Mouse (Mus musculus) forebrain, embryonic 11.5 days (tissue): ENCODE measurements around the gene Nags. TPM values are rescaled to one million over a fixed set of nuclear protein-coding genes. Genes with fewer than 3 reads are reported as not detected.

Source experiments
- ATAC-seq: fragments of 200-750 bp; cut with Nextera tagmentation; replicated peaks from 2 replicates; pipeline ENCODE4 v1.8.0; 2017; ENCODE audit warnings: moderate TSS enrichment; ENCODE audit not compliant: low FRiP score
- DNase-seq: peaks from one replicate; pipeline ENCODE4 v3.0.0-alpha.2; 2017; ENCODE audit warnings: low spot score
- H3K27ac ChIP-seq: fragments of 300-500 bp; sonication (generic); 2 replicates; pipeline ENCODE4 v1.5.1; 2014; ENCODE audit warnings: low read depth, low read length
- H3K27me3 ChIP-seq: fragments of 300-500 bp; sonication (generic); 2 replicates; pipeline ENCODE4 v1.6.1; 2014; ENCODE audit warnings: mild to moderate bottlenecking, low read length, mixed read lengths; ENCODE audit not compliant: control insufficient read depth, insufficient read depth
- H3K36me3 ChIP-seq: fragments of 300-500 bp; sonication (generic); 2 replicates; pipeline ENCODE4 v1.6.1; 2014; ENCODE audit warnings: mild to moderate bottlenecking, low read length, moderate library complexity, mixed read lengths; ENCODE audit not compliant: control insufficient read depth, insufficient read depth
- H3K4me1 ChIP-seq: fragments of 300-500 bp; sonication (generic); replicated peaks from 2 replicates; pipeline ENCODE4 v1.6.1; 2014; ENCODE audit warnings: low read length, mixed read lengths; ENCODE audit not compliant: control insufficient read depth, insufficient read depth
- H3K4me2 ChIP-seq: fragments of 300-500 bp; sonication (generic); 2 replicates; pipeline ENCODE4 v1.6.1; 2014; ENCODE audit warnings: low read depth, mild to moderate bottlenecking, low read length, moderate library complexity, mixed read lengths; ENCODE audit not compliant: severe bottlenecking
- H3K4me3 ChIP-seq: fragments of 300-500 bp; sonication (generic); 2 replicates; pipeline ENCODE4 v1.5.1; 2014; ENCODE audit warnings: low read depth, low read length
- H3K9ac ChIP-seq: fragments of 300-500 bp; sonication (generic); 2 replicates; pipeline ENCODE4 v1.6.1; 2014; ENCODE audit warnings: low read length
- H3K9me3 ChIP-seq: fragments of 300-500 bp; sonication (generic); 2 replicates; pipeline ENCODE4 v1.6.1; 2016; ENCODE audit warnings: low read length, mixed read lengths; ENCODE audit not compliant: control insufficient read depth
- WGBS: fragments of 180-500 bp; shearing (Covaris S2); extraction: QIAGEN DNeasy Blood & Tissue Kit; methylation state at CpG from one replicate; pipeline ENCODE4 v1.1.7; 2014; 5-methylcytosine and 5-hydroxymethylcytosine counted together
- polyA plus RNA-seq: library from polyadenylated mRNA; unstranded; fragments of >200 nt; fragmentation: Nextera tagmentation; extraction: Ambion mirVana; gene quantifications from 2 replicates; pipeline ENCODE4 v1.2.1, GENCODE M21; 2014

The Nags gene
- polyA plus RNA-seq, 1 experiment from 2014 or later = not detected

GRCm38 (mm10) chr11:102188980-102189379 is 43.7 kb downstream of the Nags start:
- ATAC-seq (no peak), DNase-seq (no peak)
- peak overlapping the region; percentile 79 for H3K4me2 ChIP-seq
- no peaks in the 10 kb centered on the region for H3K9me3 ChIP-seq
- peak overlapping the region; percentile 58 for H3K4me3 ChIP-seq
- no peak overlapping the region for H3K27ac ChIP-seq
- 79% methylated on average over 6 of the region's 6 CpGs for WGBS
- peak overlapping the region; percentile 73 for H3K9ac ChIP-seq
- H3K4me1 ChIP-seq = peaks cover 8% of the 10 kb centered on the region; the same call in 1 of the 2 replicates
- no peaks in the 10 kb centered on the region for H3K27me3 ChIP-seq
- no peaks in the 10 kb centered on the region; the same call in 1 of the 2 replicates for H3K36me3 ChIP-seq

- no peaks in the 10 kb centered on the region; the same call in 1 of the 2 replicates for H3K36me3 ChIP-seq
- H3K9ac ChIP-seq = peak within 1 kb of the TSS; percentile 73
- no peaks in the 10 kb centered on the region for H3K27me3 ChIP-seq
- no peaks in the 10 kb centered on the region for H3K9me3 ChIP-seq
- peak within 1 kb of the TSS; percentile 79 for H3K4me2 ChIP-seq
- peak within 1 kb of the TSS; percentile 58 for H3K4me3 ChIP-seq
- H3K4me1 ChIP-seq = 0 out of 2 replicates have a peak, but pooled peaks cover 5% of the 10 kb centered on the region
- 3% methylated on average over 50 of the region's 50 CpGs for WGBS
- peak; percentile 82 for ATAC-seq
- 0 out of 2 replicates have a peak within 1 kb of the TSS, but pooled peaks have one; percentile 13 for H3K27ac ChIP-seq
- peak; percentile 90 for DNase-seq
These were observed 44.4 kb downstream of the Nags start, which contains the start of gene G6pc3 for GRCm38 (mm10) chr11:102189461-102190436. TSS of gene G6pc3 (plus strand) at chr11:102189620.

GRCm38 (mm10) chr11:102190848-102191247 is 45.5 kb downstream of the Nags start:
- ATAC-seq (no peak), DNase-seq (peak; percentile 35)
- Histone ChIP-seq H3K36me3 (no peaks in the 10 kb centered on the region; the same call in 1 of the 2 replicates), H3K27me3 (no peaks in the 10 kb centered on the region), H3K9me3 (no peaks in the 10 kb centered on the region), H3K4me1 (0 out of 2 replicates have a peak, but pooled peaks cover 5% of the 10 kb centered on the region), H3K27ac (no peak overlapping the region), H3K4me2 (peak overlapping the region; percentile 79; the same call in 1 of the 2 replicates), H3K9ac (0 out of 2 replicates have a peak overlapping the region, but pooled peaks have one; percentile 20), H3K4me3 (no peak overlapping the region)
- WGBS = 65% methylated on average over 4 of the region's 4 CpGs

- no peak overlapping the region for H3K9ac ChIP-seq
- 87% methylated on average over 9 of the region's 9 CpGs for WGBS
- no peak overlapping the region for H3K4me3 ChIP-seq
- peak; percentile 24 for DNase-seq
- 0 out of 2 replicates have a peak, but pooled peaks cover 5% of the 10 kb centered on the region for H3K4me1 ChIP-seq
- H3K27me3 ChIP-seq = no peaks in the 10 kb centered on the region
- ATAC-seq = no peak
- no peaks in the 10 kb centered on the region for H3K9me3 ChIP-seq
- H3K36me3 ChIP-seq = no peaks in the 10 kb centered on the region; the same call in 1 of the 2 replicates
- no peak overlapping the region for H3K4me2 ChIP-seq
- H3K27ac ChIP-seq = no peak overlapping the region
These were observed 48.5 kb downstream of the Nags start for GRCm38 (mm10) chr11:102193657-102194440.

- ATAC-seq (no peak), DNase-seq (peak; percentile 46)
- no peak overlapping the region for H3K4me2 ChIP-seq
- H3K9ac ChIP-seq = no peak overlapping the region
- H3K27ac ChIP-seq = no peak overlapping the region
- H3K4me1 ChIP-seq = no peaks in the 10 kb centered on the region
- H3K4me3 ChIP-seq = no peak overlapping the region
- no peaks in the 10 kb centered on the region for H3K9me3 ChIP-seq
- H3K27me3 ChIP-seq = no peaks in the 10 kb centered on the region
- H3K36me3 ChIP-seq = no peaks in the 10 kb centered on the region; the same call in 1 of the 2 replicates
- 88% methylated on average over 21 of the region's 21 CpGs for WGBS
These were observed 50.9 kb downstream of the Nags start for GRCm38 (mm10) chr11:102196018-102196797.

- Histone ChIP-seq H3K27ac (no peak overlapping the region), H3K9me3 (no peaks in the 10 kb centered on the region), H3K4me3 (no peak overlapping the region), H3K9ac (no peak overlapping the region), H3K36me3 (no peaks in the 10 kb centered on the region; the same call in 1 of the 2 replicates), H3K4me1 (no peaks in the 10 kb centered on the region), H3K4me2 (no peak overlapping the region), H3K27me3 (no peaks in the 10 kb centered on the region)
- peak; percentile 42 for DNase-seq
- ATAC-seq = no peak
- 71% methylated on average over 6 of the region's 6 CpGs for WGBS
These were observed 52.9 kb downstream of the Nags start for GRCm38 (mm10) chr11:102198245-102198644.
